Mouse (Mus musculus) heart, embryonic 16.5 days (tissue): ENCODE data around the gene Lce3b. TPM values are rescaled to one million over a fixed set of nuclear protein-coding genes. Genes with fewer than 3 reads are reported as not detected.

Source experiments
- ATAC-seq: fragments of 200-750 bp; cut with Nextera tagmentation; replicated peaks from 2 replicates; pipeline ENCODE4 v1.8.0; 2017; ENCODE audit warnings: moderate number of reproducible peaks; ENCODE audit not compliant: insufficient read depth, low FRiP score; ENCODE audit errors: extremely low read depth
- H3K27ac ChIP-seq: fragments of 300-500 bp; sonication (generic); 2 replicates; pipeline ENCODE4 v1.5.1; 2014; ENCODE audit warnings: mild to moderate bottlenecking, low read length, control low read depth, moderate library complexity
- H3K27me3 ChIP-seq: fragments of 300-500 bp; sonication (generic); 2 replicates; pipeline ENCODE4 v1.6.1; 2014; ENCODE audit warnings: low read length, mixed read lengths; ENCODE audit not compliant: control insufficient read depth, insufficient read depth
- H3K36me3 ChIP-seq: fragments of 300-500 bp; sonication (generic); 2 replicates; pipeline ENCODE4 v1.6.1; 2014; ENCODE audit not compliant: control insufficient read depth, insufficient read depth
- H3K4me1 ChIP-seq: fragments of 300-500 bp; sonication (generic); 2 replicates; pipeline ENCODE4 v1.6.1; 2014; ENCODE audit warnings: low read length, mixed read lengths; ENCODE audit not compliant: control insufficient read depth, insufficient read depth
- H3K4me2 ChIP-seq: fragments of 300-500 bp; sonication (generic); 2 replicates; pipeline ENCODE4 v1.6.1; 2014; ENCODE audit warnings: low read depth, mild to moderate bottlenecking, control low read depth, low read length
- H3K4me3 ChIP-seq: fragments of 300-500 bp; sonication (generic); 2 replicates; pipeline ENCODE4 v1.5.1; 2014; ENCODE audit warnings: mild to moderate bottlenecking, control low read depth, low read length
- H3K9ac ChIP-seq: fragments of 300-500 bp; sonication (generic); 2 replicates; pipeline ENCODE4 v1.6.1; 2014; ENCODE audit warnings: low read length, control low read depth
- H3K9me3 ChIP-seq: fragments of 300-500 bp; sonication (generic); replicated peaks from 2 replicates; pipeline ENCODE4 v1.6.1; 2016; ENCODE audit warnings: low read length; ENCODE audit not compliant: control insufficient read depth
- WGBS: fragments of 180-500 bp; shearing (Covaris S2); extraction: QIAGEN DNeasy Blood & Tissue Kit; methylation state at CpG from one replicate; pipeline ENCODE4 v1.1.7; 2014; 5-methylcytosine and 5-hydroxymethylcytosine counted together
- polyA plus RNA-seq: library from polyadenylated mRNA; unstranded; fragments of >200 nt; fragmentation: Nextera tagmentation; extraction: Ambion mirVana; gene quantifications from 2 replicates; pipeline ENCODE4 v1.2.1, GENCODE M21; 2015

Gene Lce3b
- polyA plus RNA-seq, 1 experiment from 2014 or later: not detected

DNA sequence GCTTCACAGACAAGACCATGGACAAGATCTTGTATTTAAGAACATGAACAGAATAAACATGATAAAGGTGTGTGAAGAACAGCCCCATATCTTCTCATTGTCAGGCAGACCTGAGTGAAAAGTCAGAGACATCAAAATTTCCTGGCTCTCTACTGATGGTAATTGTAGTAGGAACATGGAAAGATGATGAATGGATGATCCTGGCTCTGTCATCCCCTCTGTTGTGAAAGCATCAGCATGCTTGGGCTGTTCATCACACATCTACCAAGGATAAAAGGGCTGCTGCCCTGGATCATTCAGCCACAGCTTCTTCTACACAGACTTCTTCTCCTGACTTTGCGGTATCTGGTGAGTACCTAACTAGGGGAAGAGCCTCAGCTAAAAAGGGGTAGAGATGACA, 24.3 kb downstream of the Lce3b start, which contains the start of gene Lce3d:
Gene Lce3d (plus strand): TSS at position 301 of the 400 bp plus-strand sequence.
- Histone ChIP-seq H3K27ac (no peak within 1 kb of the TSS), H3K36me3 (no peaks in the 10 kb centered on the region), H3K9ac (no peak within 1 kb of the TSS), H3K27me3 (no peaks in the 10 kb centered on the region), H3K4me3 (no peak within 1 kb of the TSS), H3K9me3 (no peaks in the 10 kb centered on the region), H3K4me2 (no peak within 1 kb of the TSS), H3K4me1 (no peaks in the 10 kb centered on the region)
- ATAC-seq: no peak
- WGBS: 93% methylated on average over 1 of the region's 1 CpGs

DNA sequence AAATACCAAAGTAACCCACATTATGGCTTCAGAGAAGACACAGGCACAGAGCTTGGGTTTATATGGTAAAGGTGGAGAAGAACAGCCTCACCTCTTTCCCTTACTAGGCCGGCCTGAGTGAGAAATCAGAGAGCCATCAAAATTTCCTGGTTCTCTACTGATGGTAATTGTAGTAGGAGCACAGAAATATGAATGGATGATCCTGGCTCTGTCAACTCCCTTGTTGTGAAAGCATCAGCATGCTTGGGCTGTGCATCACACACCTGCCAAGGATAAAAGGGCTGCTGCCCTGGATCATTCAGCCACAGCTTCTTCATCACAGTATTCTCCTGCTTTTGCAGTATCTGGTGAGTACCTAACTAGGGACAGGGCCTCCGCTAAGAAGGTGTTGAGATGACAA, 34.0 kb downstream of the Lce3b start, which contains the start of gene Lce3e:
Gene Lce3e (plus strand): TSS at position 301 of the 400 bp plus-strand sequence.
- Histone ChIP-seq H3K27ac (no peak within 1 kb of the TSS), H3K36me3 (no peaks in the 10 kb centered on the region), H3K9ac (no peak within 1 kb of the TSS), H3K4me3 (no peak within 1 kb of the TSS), H3K4me1 (no peaks in the 10 kb centered on the region), H3K9me3 (no peaks in the 10 kb centered on the region), H3K4me2 (no peak within 1 kb of the TSS), H3K27me3 (no peaks in the 10 kb centered on the region)
- 77% methylated on average over 2 of the region's 2 CpGs for WGBS
- ATAC-seq: no peak

DNA sequence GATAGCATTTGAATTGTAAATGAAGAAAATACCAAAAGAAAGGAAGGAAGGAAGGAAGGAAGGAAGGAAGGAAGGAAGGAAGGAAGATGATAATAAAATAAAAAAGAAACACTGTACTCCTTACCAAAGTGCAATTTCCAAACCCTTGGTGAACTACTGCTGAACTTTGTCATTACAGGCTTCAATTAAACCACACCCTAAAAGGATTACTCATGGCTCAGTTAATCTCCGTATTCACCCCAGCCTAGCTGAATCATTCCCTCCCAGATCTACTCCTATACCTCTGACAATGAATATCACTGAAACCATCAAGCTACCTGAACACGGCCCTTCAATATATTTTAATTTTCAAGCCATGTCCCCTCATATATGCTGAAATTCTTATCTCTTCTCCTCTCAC, 45.7 kb downstream of the Lce3b start:
- no peaks in the 10 kb centered on the region for H3K4me1 ChIP-seq
- H3K27me3 ChIP-seq: no peaks in the 10 kb centered on the region
- no peaks in the 10 kb centered on the region for H3K36me3 ChIP-seq
- ATAC-seq: no peak
- H3K27ac ChIP-seq: no peak overlapping the region
- no peak overlapping the region for H3K9ac ChIP-seq
- H3K9me3 ChIP-seq: no peaks in the 10 kb centered on the region
- H3K4me3 ChIP-seq: no peak overlapping the region
- H3K4me2 ChIP-seq: no peak overlapping the region
- 62% methylated on average over 2 of the region's 2 CpGs for WGBS

Other genes with a start within 250 kb of the Lce3b start
- gene Lce1d, start 245.8 kb upstream of the Lce3b start, polyA plus RNA-seq: not detected in 2 replicates
- gene Lce1e, start 223.9 kb upstream of the Lce3b start, polyA plus RNA-seq: not detected in 2 replicates
- not detected in 2 replicates for gene Lce1f, start 212.6 kb upstream of the Lce3b start, polyA plus RNA-seq
- not detected in 2 replicates for gene Gm38119, start 193.9 kb upstream of the Lce3b start, polyA plus RNA-seq
- gene Lce1g, start 180.6 kb upstream of the Lce3b start, polyA plus RNA-seq: 0.16 TPM in 1 of 2 replicates, not detected in the other
- not detected in 2 replicates for gene Lce1h, start 167.9 kb upstream of the Lce3b start, polyA plus RNA-seq
- not detected in 2 replicates for gene Lce1i, start 154.1 kb upstream of the Lce3b start, polyA plus RNA-seq
- not detected in 2 replicates for gene Lce1j, start 142.5 kb upstream of the Lce3b start, polyA plus RNA-seq
- gene Lce1k, start 125.1 kb upstream of the Lce3b start, polyA plus RNA-seq: not detected in 2 replicates
- 0.08 TPM in 1 of 2 replicates, not detected in the other for gene Kprp, start 105.7 kb upstream of the Lce3b start, polyA plus RNA-seq
- not detected in 2 replicates for gene Lce1l, start 81.7 kb upstream of the Lce3b start, polyA plus RNA-seq
- gene 2310050C09Rik, start 62.8 kb upstream of the Lce3b start, polyA plus RNA-seq: not detected in 2 replicates
- not detected in 2 replicates for gene Lce3a, start 6.7 kb upstream of the Lce3b start, polyA plus RNA-seq
- gene Lce3c, start 11.5 kb downstream of the Lce3b start, polyA plus RNA-seq: not detected in 2 replicates
- not detected in 2 replicates for gene Lce3d, start 24.4 kb downstream of the Lce3b start, polyA plus RNA-seq
- not detected in 2 replicates for gene Lce3e, start 34.1 kb downstream of the Lce3b start, polyA plus RNA-seq
- not detected in 2 replicates for gene Lce3f, start 59.2 kb downstream of the Lce3b start, polyA plus RNA-seq
- gene Crct1, start 82.7 kb downstream of the Lce3b start, polyA plus RNA-seq: 0.28 TPM in 1 of 2 replicates, not detected in the other
- gene Lce1m, start 86.1 kb downstream of the Lce3b start, polyA plus RNA-seq: not detected in 2 replicates
- not detected in 2 replicates for gene Gm4858, start 135.8 kb downstream of the Lce3b start, polyA plus RNA-seq
- gene Crnn, start 211.8 kb downstream of the Lce3b start, polyA plus RNA-seq: 0.08 TPM in 1 of 2 replicates, not detected in the other